Mouse (Mus musculus) gastrocnemius, postnatal 10 days (tissue): Measurements from ENCODE around the gene Dscaml1. TPM values are rescaled to one million over a fixed set of nuclear protein-coding genes. Genes with fewer than 3 reads are reported as not detected.
A peak's percentile ranks its signal among the peaks of the same experiment; 100 is the strongest.

Experiments
- DNase-seq: peaks from one replicate; pipeline ENCODE4 v3.0.0; 2021; ENCODE audit warnings: mixed read lengths
- long read RNA-seq, 2 experiments: library from polyadenylated mRNA; stranded (forward); transcript quantifications; one replicate each; pipeline ENCODE4 v2.0.0; 2021
- total RNA-seq, 2 experiments: library from RNA; stranded (reverse); gene quantifications; 2 replicates each; pipeline ENCODE4 v1.2.3; 2021

Dscaml1 gene
- total RNA-seq: under 1 TPM; 0.19 to 0.68 TPM
- long read RNA-seq, experiment 1: 0 reads
- long read RNA-seq, experiment 2: 0 reads

DNA sequence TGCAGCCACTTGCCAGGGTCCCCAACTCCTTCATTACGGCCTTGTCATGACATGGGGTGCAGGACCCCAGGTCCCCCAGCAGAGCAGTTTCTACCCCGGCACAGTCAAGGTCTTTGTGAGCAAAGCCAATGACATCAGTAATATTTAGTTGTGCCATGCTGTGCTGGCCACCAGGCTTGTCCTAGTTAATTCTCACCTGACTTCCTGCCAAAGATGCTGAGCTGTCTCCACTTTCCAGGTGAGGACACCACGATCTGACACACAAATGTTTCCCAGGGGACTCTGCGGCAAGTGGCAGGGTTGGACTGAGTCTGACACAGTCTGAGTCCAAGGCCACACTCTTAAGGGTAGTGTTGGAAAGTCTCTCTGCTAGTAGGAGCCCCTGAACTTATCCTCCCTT lies at the start of gene Dscaml1:
Dscaml1 (plus strand) TSS at position 173 of the 400 bp plus-strand sequence.
- DNase-seq: no peak

DNA sequence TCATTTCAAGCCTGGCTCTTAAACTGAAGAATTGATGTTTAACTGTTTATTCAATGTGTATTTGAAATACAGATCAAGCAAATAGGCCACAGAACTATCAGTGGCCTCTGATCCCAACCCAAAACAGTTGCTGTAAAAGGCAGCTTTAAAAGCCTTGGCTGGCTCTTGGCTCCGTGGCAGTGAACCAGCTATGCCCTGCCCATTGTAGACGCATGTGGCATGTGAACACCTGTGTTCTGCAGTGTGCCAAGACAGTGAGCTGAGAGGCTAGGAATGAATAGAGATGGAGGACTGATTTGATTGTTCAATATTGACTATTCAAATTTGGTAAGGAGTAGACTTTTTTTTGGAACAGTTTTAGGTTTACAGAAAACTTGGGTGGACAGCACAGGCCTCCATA lies 49.5 kb upstream of the Dscaml1 start:
- DNase-seq: no peak

DNA sequence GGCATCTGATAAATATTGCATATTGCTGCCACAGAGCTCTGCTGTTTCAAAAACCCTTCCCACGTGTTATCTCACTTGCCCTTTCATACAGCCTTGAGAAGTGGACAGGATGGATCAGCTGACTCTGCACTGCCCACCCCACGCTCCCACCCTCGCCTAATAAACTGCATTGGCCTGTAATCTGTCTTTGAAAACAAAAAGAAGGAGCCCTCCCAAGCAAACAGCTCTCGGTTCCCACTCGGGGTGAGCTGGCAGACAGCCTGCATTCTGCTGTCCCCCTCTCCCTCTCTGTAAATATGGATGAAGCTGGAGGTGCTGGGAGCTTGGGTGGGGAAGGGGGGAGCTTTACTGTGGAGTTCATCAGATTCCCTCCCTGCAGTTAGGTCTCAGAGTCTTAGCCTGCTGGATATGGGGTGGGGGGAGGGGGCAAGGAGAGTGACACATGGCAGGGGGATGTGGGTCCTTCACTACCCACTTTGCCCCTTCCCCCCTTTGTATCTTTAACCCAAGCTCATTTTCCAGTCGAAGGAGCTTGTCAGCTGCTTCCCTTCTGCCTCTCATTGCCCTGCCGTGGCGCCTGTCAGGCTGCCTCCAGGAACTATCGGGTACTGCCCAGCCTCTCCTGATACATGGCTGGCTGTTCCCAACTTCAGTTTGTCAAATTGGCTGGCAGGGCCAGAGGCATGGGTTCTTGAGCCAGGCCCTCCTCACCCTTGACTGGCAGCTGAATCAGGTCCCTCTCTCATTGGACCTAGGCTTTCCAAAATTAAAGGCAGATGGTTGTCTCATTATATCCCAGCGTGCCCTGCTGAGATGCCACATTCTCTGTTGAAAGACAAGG lies 45.8 kb upstream of the Dscaml1 start:
- no peak for DNase-seq

DNA sequence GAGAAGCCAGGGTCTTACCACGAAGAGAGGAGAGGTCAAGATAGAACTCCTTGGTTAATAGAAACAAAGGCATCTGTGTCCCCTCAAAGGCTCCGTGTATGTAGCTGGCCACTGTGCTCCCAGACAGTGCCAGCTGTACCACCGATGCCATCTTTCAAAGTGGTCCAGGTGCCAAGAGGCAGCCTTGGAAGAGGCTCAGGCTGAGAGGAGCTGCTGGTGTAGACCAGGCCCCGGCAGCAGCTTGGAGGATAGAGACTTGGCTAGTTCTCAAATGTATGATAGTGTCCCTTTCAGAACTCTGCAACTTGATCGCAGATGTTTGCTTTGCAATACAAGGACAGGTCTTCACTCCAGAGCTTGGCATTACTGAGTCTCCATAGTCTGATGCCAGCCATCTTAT lies 44.1 kb upstream of the Dscaml1 start:
- no peak for DNase-seq

DNA sequence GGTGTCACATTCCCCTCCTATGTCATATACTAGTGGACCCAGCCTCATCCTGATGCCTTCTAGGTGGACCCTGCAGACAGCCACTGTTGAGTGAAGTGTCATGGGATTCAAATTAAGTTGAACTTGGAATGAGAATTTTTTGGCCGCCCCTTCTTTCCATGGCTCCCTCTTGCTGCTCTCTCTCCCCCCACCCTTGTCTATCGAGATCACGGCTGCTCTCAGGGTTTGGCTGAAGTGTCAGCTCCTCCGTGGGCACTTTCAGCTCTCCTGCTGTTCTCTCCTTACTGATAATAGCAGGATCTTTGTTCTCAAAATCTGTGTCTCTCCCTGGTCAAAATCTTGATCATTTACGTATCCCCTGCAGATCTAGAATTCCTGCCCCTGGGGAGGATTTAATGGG lies 43.6 kb upstream of the Dscaml1 start:
- no peak for DNase-seq

DNA sequence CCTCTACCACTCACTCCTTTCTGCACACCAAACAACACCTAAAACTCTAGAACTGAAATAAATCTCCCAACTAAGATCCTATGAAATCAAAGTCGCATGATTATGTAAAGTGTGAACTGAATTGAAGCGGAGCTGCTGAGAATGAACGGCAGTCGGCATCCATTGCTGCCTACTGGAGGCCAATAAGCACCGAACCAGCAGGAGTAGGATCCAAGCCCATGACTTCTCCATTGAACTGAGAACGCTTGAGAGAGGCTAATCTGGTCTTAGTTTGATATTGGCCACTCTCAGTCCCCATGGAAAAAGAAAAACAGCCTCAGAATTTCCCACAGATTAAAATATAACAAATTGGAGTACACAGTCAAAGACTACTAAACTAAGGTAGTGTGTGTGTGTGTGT lies 42.5 kb upstream of the Dscaml1 start:
- no peak for DNase-seq

DNA sequence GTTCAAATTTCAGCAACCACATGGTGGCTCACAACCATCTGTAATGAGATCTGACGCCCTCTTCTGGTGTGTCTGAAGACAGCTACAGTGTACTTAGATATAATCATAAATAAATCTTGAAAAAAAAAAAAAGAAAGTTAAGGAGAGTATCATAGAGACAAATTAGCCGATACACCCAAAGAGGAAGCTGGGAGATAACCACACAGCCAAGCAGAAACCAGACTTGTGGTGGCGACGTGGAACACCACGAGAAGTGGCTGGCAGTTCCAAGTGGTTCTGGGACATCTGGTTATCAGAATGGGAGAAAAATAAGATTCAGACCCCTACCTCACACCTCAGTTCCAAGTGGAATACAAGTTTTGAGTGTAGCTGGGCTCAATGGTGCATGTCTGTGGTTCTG lies 39.7 kb upstream of the Dscaml1 start:
- no peak for DNase-seq

DNA sequence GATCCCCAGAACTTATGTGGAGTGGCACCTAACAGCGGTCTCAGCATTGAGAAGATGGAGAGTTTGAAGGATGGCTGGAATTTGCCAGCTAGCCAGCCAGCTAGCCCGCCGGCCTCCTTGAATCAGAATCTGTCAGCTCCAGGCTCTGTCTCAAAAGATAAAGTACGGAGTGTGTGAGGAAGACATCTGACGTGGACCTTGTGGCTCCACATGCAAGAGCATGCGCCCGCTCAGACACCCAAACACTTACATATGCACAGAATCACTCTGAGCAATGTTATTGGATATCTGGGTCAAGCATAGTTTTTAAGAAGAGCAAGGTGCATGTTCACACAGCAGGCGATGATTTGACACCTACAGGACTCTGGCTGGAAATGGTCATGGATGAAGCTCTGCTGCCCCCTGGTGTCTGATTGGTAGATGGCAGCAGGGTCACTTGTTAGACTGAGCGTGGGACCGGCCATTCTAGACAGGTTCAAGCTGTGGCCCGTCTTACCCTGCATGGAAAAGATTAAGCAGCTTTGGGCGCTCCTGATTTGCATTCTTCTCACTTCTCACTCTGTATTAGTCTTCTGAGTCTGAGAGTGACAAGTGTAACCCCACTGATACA lies 37.9 kb upstream of the Dscaml1 start:
- peak; percentile 87 for DNase-seq

DNA sequence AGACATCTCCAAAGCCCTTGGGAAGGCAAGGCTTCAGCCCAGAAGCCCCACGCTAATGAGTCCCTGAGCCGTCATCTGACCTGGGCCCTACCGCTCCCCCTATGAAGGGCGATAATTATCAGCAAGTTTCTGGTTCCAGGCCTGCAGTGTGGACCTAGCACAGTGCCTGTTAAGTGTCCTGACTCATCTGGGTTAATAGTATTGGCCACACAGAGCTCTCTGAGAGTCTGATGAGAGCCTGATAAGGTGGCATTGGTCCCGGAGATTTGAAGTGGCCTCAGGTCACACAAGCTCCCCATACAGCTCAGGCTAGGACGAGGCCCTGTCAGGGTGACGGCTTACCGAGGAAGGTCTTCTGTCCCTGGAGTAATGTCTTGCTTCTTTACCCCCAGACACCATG lies 36.8 kb upstream of the Dscaml1 start:
- no peak for DNase-seq

DNA sequence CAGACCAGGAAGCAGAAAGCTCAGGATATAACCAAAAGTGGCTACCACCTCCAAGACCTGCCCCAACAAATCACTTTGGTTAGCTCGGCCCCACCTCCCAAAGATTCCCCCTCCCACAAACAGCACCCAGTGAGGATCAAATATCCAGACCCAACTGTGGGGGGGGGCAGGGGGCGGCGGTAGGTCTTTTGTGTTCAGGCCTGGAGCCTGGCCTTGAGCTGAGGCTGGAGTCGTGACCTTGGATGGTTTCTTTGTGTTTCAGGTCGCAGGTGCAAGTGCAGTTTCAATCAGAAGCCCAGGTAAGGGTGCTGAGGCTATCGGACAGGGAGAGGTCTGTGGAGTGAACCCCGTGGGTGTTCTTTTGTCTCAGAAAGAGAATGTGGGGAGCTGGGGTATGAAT lies 35.1 kb upstream of the Dscaml1 start:
- DNase-seq: no peak

DNA sequence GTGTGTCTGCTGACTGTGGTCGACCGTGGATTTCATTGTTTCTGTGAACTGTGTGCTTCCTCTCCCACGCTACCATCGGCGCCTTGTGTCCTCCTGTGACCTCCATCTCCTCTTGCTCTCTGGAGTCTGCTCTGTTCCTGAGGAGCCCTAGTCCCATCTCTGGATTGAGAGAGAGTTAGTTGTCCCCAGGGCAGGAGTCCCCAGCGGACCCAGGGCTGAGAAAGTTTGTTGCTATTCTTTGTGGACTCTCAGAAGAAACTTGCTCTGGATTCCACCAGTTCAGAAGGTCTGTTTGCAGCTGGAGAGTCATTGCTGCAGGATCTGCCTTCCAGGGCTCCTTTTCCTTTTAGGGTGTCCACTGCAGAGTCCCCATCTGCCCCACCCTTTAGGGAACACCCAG lies 31.2 kb upstream of the Dscaml1 start:
- no peak for DNase-seq

DNA sequence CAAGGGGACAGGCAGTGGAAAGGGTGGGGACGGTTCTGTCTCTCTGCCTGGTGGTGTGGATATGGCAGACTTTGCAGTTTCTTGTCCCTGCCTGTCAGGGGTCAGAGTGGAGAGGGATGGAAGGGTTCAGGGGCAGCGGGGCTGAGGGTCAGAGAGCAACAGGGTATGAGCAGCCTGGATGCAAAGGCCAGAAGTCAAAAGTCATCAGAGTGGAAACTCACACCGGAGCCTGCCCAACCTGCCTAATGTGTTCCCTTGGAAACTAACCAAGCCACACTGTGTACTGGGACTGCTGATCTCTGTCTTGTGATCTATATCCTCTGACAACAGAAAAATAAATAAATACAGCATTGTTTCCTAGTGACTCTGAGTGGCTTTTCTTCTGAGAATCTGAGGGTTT lies 30.6 kb upstream of the Dscaml1 start:
- DNase-seq: no peak

DNA sequence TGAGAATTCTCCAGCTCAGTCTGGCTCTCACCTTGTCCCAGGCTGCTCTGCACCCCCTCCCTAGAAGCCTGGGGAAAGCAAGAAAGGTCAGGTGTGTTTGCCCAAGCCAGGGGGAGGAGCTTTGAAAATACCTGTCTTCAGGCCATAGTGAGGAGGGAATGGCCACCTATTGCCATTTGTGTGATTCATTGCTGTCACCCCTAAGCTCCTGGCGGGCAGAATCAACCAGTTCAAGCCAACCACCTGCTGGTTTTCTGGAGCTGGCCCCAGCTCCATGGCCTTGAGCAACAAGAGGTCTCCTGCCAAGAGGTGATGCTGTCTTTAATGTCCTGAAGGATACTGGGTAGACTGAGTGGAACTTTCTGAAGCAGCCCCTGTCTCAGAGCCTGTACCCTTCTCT lies 28.1 kb upstream of the Dscaml1 start:
- no peak for DNase-seq

DNA sequence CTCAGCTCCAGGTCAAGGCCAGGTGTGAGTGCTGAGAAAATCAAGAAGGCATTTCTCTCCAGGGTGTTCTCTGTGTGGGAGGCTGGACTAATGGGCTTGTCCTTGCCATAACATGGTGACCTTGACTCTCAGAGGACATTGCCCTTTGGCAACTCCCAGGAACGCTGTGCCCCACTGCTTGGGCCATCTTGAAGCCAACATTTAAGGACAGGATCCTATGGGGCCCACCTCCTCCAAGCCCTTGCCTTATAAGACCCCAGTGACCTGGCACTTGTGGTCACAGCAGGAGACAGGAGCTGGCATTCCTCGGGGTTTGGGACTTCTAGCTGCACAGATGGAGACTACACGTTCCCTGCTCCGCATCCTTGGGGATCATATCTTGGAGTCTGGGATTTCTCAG lies 27.0 kb upstream of the Dscaml1 start, which contains the start of gene Fxyd2:
Fxyd2 (plus strand) TSS at position 236 of the 400 bp plus-strand sequence.
- no peak for DNase-seq

DNA sequence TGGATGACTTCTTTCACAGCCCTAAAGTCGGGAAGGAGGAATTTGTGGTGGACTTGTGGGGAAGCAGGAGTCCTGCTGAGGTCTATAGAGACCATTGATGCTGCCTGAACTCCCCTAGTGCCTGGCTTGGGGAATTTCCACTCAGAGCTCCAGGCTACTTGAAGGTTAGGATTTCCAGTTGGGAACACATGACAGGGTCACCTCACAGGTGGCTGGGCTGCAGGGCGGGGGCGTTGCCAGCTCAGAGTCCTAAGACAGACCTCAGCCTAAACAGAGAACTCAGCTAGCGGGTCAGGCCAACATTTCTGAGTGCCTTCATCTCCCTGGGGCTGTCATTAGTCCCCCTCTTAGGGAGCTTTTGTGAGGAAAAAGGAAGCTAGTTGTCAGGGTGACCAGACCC lies 24.6 kb upstream of the Dscaml1 start:
- DNase-seq: no peak

DNA sequence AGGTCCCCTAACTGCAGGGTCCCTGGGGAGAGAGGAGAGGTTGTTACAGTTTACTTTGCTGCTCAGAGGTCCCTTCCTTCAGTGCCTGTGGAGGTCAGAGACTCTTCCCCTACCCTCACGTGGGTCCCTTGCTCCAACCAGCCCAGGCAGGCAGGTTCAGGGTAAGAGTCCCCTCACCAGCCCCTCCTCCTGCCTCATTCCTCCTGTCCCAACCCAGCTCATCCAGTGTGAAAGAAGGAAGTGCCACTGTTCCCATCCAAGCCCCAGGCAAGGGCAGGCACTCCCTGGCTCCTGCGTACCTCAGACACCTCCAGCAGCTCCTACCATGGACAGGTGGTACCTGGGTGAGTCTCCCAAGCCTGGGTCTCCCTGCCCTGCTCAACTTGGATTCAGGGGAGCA lies 23.5 kb upstream of the Dscaml1 start:
- no peak for DNase-seq

DNA sequence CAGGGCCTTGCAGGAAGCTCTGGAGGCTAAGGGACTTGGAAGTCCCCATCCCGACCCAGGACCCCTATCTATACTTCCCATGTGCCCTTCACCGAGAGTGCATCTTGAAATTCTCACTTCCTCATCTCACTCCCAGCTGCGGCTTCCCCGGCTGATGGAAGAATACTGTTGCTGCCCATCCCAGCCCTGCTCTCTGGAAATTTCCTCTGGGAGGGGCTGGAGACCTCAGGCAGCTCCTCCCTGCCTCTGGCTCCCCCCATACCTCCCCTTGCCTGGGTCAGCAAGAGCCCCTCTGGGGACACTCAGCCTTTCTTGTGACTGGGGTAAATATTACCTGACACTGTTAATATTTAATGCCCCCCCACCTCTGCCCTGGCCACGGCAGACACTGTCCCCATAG lies 20.7 kb upstream of the Dscaml1 start:
- DNase-seq: no peak

DNA sequence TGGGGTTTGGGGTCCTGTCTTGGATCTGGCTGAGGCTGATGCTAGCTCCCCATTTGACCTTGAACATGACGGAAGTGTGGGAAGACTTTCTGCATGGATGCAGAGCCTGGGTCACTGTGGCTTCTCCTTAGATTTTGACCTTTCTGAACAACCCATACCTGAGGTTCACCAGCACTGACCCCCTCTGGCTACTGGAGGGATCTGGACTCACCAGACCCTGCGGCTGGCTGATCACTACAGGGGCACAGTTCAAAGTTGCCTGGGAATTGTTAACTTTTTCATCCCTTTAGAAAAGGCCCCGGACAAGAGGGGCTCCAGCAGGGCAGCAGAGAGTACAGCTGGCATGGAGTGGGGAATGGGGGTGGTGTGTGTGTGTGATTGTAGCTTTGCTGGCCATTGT lies 19.6 kb upstream of the Dscaml1 start:
- no peak for DNase-seq

DNA sequence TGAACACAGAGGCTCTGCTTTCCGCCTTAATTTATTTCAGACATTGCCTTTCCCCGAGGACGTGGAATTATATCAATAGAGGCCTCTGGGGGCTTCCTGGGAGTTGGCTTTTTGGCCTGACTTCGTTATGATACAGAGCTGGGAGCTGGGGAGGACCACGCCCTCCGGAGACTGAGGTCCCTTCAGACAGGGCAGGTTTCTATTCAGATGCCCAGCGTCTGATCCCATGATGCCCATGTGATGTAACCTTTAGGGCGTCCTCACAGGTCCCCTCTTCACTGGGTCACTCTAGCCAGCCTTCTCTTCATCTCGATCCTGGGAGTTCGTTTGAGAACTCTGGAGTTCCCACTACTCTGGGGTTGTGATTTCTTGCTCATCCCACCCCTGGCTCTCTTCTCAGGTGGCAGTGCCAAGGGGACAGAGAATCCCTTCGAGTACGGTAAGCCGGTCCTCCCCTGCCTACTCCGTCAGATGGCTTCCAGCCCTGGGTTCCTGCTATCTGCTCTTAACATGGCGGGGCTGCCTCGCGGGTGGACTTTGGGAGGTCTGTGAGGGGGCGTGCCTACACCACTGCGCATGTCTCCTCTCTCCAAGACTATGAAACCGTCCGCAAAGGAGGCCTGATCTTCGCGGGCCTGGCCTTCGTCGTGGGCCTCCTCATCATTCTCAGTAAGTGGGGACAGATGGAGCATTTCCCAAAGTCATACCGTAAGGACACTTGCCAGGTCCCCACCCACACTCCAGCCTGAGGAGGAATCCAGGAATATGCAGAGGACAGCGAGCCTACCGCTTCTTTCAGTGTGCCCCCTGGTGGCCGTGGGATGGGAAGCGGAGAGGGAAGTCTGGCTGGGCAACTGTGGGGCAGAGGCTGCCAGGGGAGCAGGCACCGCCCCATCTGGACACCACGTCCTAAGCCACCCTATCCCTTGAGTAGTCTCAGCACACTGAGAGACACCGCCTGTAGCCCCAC lies 18.4 kb upstream of the Dscaml1 start:
- DNase-seq: peak; percentile 91

DNA sequence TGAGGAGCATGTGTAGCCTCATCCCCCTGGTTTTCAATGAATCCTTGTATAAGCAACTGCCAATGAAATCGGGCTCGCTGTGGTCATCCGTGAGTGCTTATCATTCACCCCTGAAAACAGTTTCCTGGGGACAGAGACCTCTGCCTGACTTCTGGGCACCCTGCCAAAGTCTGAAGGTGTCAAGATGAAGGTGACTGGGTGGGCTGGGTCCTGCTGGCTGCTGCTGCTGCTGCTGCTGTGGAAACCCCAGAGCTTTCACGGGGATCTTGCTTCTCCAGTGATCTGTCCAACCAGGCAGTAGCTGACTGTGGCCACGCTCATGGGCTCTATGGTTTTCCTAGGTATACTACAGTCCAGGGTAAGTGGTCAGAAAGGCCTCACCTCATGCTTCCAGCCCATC lies 16.2 kb upstream of the Dscaml1 start:
- DNase-seq: no peak

DNA sequence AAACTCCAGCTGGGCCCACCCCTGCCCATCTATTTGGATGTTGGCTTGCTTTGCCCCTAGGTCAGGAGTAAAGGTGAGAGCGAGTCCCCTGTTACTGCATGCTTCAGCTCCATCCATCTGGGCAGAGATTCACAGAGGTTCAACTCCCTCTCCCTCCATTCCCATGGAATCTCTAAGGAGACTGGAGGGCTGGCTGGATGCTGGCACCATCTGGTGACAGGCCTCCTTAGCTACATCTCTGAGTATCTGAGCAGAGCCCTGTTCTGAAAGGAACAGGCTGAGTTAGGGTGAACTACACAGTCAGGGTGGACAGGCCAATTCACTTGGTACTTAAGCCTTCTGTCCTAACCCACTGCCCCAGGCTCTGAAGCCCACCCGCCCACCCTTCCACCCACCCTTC lies 15.8 kb upstream of the Dscaml1 start:
- no peak for DNase-seq

DNA sequence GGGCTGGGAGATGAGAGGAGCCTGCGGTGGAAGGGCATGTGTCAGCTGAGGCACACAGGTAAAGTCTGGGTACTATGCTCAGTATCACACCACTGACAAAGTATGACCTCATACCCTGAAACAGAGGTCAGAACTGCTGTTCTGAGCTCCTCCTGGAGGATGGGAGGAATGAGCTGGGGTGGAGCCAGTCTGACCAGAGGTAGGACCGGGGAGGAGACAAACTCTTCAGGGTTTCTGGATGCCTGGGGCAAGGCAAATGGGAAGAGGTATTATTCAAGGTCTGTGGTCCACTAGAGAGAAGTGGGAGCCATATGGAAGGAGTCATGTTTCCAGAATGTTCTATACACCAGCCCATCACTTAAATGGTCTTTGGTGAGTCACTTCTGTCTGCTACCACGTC lies 15.3 kb upstream of the Dscaml1 start:
- DNase-seq: no peak

DNA sequence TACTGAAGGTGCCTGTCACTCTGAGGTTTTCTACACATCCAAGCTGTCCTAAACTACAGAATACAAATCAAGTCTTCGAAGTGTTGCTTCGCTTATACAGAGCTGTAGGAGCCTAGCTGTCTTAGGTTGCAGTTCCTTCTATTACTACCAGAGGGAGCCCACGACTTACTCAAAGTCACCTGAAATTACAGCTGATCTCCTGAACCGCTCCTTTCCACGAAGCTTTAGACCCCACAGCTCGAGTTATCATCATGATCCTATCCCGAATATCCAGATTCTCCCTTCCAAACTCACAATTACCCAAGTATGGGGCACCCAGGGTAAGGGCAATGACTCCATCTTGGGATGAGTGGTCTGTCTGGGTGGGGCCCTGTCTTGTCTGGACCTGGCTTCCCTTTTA lies 14.6 kb upstream of the Dscaml1 start:
- DNase-seq: no peak
